Mouse (Mus musculus): ENCODE measurements around the gene 4933417A18Rik.
"Not testable (repeated sequence)": the region's sequence is repeated elsewhere in the genome, so short reads cannot be mapped to it uniquely, and the experiment has no call there.

DNA sequence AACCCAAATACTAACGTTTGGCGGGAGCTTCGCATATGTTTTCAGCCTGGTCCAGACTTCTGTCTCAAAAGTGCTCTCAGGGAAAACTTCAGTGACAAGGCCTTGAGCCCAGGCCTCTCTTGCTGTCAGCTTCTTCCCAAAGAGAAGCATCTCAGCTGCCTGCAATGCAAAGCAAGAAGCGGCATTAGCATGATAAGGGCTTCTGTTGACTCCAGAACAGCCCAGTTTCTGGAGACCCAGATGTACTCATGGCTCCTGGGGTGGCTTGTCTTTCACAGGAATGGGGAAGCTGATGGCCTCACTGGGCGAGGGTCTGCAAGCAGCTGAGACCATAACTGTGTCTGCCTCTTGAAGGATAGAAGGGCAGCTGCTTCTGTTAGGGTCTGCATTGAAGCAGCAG is 54.4 kb downstream of the 4933417A18Rik start:
- TF ChIP-seq CTCF (IDR thresholded peaks at IDR 0.05; ENCODE audit: low read depth, low read length); POLR2A (IDR thresholded peaks at IDR 0.05; ENCODE audit: insufficient read depth, low read length); EP300 (IDR thresholded peaks at IDR 0.05; ENCODE audit: insufficient read depth, low read depth, low read length): not testable (repeated sequence)

Measured in ES-Bruce4 (cell line).